Mouse (Mus musculus): ENCODE results near the gene Hoxb13.

Gene Hoxb13

GRCm38 (mm10) chr11:96193521-96194400, at the start of gene Hoxb13:
Hoxb13 (plus strand) TSS chr11:96194316.
- in situ Hi-C loops (cut with MboI, MseI): no loop called here

DNA sequence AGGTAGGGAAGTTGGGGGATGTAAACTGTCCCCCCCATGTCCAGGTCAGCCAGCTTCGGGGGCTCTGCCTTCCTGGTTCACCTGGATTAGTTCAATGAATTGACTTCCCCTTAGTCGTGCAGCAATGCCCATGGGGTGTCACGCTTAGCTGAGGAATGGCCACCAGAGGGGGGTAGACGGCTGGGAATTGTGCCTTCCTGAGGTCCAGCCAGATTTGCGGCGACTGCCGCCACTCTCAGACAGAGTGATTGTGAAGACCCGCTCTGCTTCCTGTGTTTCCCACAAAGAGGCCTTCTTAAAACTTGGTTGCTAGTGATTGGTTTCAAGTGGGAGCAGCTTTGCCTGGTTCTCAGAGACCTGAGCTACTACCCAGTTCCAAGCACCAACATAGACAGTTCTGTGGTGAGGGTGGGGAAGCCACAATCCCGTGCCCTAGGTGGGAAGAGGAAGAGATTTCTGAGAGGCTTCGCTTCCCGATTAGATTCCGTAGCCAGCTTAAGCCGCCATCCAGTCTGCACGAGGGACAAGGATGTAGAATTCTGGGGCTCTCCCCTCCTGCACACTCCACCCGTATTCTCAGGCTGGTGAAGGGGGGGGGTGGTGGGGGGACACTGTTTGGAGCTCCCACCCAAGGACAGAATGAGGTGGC, 48.4 kb upstream of the Hoxb13 start:
- in situ Hi-C loops (cut with MboI, MseI): loop anchor here in 1 of 2 experiments (5.0 kb wide), 1 partner anchor 97 kb away; no protein-coding TSS in a partner anchor

DNA sequence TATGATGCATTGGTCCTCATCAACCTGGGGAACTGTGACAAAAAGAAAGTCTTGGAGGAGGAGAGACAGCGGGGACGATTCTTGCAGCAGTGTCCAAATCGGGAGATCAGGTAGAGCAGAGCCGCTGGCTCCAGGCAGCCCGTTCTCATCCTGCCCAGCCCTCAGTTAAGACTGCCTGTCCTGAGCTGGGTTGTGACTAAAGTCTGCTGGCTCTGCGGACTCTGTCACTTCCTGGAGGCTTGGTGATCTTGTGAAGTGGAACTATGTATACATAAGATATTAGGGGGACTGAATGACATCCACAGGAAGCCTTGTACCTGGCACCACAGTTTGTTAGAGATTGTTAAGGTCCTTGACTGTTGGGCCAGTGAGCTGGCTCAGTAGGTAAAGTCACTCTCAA, 46.6 kb upstream of the Hoxb13 start:
- in situ Hi-C loops (cut with MboI, MseI): loop anchor here in 1 of 2 experiments (5.0 kb wide), 1 partner anchor 95 kb away; no protein-coding TSS in a partner anchor

DNA sequence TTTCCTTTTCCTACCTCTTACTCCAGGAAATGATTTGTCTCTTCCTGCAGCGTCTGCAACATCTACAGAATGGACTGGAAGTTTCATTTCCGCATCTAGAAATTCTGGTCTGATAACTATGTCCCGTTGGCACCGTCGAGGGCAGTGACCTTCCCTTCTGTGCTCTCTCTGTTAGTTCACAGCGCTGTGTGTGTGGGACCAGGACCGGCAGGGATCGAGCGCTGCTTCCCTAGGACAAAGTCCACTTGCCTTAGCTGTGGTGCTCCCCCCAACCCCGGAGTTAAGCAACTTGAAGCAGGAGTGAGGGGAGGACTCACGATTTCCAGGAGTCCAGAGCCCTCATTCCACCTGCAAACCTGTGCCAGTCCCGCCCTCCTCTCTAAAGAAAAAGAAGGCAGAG, 29.3 kb upstream of the Hoxb13 start:
- in situ Hi-C loops (cut with MboI, MseI): no loop called here

- in situ Hi-C loops (cut with MboI, MseI): no loop called here
Measured at GRCm38 (mm10) chr11:96168125-96168524, 26.0 kb upstream of the Hoxb13 start.

DNA sequence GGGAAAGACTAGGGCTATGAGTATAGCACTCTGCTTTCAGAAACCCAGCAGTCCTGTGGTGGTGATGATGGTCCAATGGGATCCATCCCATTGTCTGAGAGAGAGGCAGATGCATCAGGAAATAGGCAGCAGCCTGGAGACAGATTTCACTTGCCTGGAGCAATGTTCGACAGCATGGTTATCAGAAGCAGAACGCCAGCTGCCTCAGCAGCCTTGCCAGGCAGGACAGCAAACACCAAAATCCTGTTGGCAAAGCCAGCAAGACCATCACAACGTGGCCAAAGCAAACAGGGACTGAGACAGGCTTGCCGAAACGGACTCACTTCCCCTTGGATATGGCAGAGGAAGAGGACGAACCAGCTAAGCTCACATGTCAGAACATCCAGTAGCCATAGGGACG, 25.1 kb upstream of the Hoxb13 start:
- in situ Hi-C loops (cut with MboI, MseI): no loop called here

DNA sequence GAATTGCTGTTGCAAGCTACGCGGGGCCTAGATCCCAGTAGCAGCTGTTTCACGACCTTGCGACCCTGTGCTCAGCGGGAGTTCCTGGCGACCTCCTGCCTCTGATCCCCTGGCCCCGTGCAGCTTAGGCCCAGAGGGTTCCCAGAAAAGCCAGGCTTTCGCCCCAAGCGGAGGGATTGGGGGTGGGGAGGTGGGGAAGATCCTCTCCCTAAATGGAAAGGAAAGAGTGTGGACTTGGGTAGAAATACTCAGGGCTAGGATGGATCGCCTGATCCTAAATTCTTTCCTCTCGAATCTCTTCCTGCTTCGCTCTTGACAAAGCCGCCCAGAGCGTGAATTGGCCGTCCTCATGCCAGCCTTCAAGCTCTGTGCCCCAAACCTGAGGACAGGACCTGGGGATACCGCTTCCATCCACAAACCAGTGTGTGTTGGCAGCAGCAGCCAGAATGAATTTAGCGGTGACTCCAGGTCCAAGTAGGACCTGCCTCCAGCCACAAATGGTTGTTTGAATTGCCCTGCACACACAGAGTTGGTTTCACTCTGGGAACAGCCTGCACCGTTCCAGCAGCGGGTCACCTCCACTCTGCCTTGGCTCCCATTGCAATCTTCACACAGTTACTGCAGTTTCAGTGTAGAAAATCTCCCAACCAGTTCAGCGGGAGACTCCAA, 23.3 kb upstream of the Hoxb13 start:
- in situ Hi-C loops (cut with MboI, MseI): no loop called here

- in situ Hi-C loops (cut with MboI, MseI): no loop called here
Measured at GRCm38 (mm10) chr11:96171601-96172000, 22.5 kb upstream of the Hoxb13 start.

DNA sequence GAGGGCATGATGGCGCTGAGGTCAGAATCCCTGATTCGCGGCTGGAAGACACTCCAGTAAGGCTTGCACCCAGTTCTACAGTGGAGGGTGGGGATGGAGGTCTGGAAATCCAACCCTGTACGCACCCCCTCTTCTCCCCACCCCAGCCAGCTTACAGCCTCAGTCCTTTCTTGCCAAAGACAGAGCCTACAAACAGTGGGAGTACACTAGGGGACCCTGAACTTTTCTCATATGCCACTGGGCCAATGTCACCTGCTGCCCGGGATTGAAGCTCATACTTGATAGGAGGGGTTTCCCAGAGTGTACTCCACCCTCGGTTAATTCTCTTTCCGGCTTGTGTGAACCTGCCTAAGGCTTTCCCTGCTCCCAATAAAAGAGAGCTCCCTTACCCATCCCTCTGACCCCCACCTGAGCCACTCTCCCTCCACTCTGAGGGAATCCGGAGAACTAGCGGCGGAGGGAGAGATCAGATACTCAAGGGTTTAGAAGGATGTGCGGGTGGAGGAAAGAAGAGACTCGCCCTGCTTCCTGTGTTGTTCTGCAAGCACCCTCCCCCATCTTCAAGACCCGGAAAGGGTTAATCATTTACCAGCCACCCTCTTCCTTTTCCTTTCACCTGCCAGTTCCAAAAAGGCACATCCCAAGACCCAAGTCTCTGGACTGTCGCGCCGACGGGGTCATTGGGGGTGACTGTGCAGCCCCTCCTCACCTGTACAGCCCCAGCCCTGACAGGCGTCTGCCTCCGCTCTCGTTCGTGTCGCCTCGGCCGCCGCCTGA, 21.4 kb upstream of the Hoxb13 start:
- in situ Hi-C loops (cut with MboI, MseI): no loop called here

DNA sequence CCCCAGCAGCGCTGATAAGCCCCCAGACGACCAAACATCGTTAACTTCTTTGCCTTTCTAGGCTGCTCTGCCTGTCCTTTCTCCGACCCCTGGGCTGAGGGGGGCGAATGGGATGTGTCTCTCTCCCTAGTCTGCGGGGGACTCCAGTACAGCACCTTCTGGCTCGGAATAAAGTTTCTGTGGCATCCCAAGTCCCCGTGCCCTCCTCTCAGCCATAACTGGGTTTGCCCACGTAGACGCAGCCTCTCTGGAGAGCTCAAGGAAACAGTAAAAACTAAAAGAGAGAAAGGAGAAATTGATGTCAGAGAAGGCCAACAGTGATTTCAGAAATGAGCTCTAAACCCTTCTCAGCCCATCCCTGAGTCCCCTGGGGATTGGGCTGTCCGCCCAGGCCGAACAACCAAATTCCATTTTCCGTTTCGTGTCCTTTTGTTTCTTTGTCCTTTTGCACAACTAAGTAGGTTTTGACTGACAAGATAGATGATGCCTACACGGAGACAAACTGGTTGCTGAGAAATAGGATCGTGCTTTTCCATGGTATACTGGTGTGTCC, 20.8 kb upstream of the Hoxb13 start:
- in situ Hi-C loops (cut with MboI, MseI): no loop called here

DNA sequence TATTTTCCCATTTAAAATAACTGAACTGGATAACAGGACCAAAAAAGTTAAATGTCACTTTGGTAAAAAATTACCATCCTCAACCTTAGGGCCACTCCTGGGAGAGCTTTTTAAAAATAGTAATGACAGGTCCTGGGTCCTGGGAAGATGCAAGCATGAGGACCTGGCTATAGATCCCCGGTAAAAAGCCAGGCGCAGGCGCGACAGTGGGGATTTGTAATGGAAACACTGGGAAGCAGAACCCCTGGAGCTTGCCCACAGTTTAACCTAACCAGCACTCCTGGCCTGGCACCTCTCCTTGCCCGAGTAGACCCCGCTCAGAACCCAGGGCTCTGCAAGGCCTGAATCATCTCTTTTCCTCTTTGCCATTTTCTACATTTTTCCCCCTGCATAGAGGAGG, 19.2 kb upstream of the Hoxb13 start:
- in situ Hi-C loops (cut with MboI, MseI): no loop called here

DNA sequence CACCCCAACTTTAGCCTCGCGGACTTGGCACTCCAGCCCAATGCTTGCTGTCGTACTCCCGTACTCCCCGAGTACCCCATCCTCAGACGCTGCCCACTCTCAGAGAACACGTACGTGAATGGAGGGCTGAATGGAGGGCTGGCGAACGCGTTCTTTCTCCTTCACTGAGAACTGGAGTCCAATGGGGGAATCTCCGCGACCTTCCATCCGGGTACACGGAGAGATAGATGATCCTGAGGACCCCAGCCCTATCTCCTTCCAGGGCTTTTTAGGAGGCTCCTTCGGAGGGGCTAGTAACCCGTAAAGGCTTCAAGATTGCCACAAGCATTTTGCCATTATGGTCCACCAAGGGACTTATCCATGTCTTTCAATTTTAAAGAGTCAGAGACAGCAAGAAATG, 18.6 kb upstream of the Hoxb13 start:
- in situ Hi-C loops (cut with MboI, MseI): no loop called here

GRCm38 (mm10) chr11:96175951-96176530, 18.1 kb upstream of the Hoxb13 start:
- in situ Hi-C loops (cut with MboI, MseI): no loop called here

GRCm38 (mm10) chr11:96176841-96177240, 17.3 kb upstream of the Hoxb13 start:
- in situ Hi-C loops (cut with MboI, MseI): no loop called here

- in situ Hi-C loops (cut with MboI, MseI): no loop called here
Measured at GRCm38 (mm10) chr11:96177546-96178174, 16.5 kb upstream of the Hoxb13 start.

DNA sequence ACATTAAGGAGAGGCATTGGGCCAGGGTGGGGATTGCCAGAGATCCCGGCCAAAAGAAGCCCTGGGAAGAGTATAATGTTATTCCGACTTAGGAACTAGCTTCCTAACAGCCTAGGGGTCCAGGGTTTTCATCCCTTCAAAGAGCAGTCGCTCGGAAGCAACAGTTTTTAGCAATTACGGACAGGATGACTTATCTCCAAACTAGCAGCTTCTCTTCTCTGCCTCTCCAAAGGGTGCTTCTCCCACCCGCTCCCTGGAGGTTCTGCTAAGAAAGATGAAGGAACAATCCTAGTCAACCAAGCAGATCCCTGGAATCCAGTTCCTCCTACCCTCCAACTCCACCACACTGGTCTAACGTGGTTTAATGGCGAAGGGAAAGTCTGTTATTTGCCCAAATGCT, 15.8 kb upstream of the Hoxb13 start:
- in situ Hi-C loops (cut with MboI, MseI): no loop called here

- in situ Hi-C loops (cut with MboI, MseI): no loop called here
Measured at GRCm38 (mm10) chr11:96178911-96179503, 15.1 kb upstream of the Hoxb13 start.

DNA sequence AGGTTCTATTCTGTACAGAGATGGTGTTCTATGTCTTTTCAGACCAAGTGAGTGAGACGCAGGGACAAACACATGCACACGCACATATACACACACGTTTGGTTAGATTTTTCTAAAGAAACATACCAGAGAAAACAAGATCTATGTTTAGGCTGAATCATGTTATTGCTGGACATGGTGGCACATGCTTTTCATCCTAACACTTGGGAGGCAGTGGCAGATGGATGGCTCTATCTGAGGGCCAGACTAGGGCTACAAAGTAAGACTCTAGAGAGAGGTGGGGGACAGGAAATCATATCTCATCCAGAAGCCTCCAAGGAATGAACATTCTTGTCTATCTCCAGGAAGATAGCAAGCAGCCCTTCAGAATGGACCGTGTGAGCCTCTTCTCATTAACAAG, 13.1 kb upstream of the Hoxb13 start:
- in situ Hi-C loops (cut with MboI, MseI): no loop called here

- in situ Hi-C loops (cut with MboI, MseI): no loop called here
Measured at GRCm38 (mm10) chr11:96184233-96184632, 9.9 kb upstream of the Hoxb13 start.

DNA sequence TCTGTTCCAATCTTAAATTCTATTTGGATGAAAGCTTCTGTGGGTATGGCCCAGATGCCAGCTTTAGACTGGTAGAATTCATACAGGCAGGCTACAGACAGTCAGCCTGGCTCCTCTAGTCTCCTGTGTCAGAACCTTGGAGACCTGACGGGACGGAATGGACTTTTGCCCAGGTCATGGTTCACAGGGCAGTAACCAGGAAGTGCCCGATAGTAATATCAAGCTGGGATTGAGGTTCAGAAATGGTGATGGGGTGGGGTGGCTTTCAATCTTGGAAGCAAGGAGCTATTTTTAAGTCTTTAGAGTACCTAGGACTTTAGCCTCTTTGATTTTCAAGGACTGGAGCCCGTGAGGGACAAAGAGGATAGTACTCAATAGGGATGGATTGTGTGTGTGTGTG, 6.8 kb upstream of the Hoxb13 start:
- in situ Hi-C loops (cut with MboI, MseI): no loop called here

Measured in T-helper 17 cell (primary cell).